In the genomic region with DNA sequence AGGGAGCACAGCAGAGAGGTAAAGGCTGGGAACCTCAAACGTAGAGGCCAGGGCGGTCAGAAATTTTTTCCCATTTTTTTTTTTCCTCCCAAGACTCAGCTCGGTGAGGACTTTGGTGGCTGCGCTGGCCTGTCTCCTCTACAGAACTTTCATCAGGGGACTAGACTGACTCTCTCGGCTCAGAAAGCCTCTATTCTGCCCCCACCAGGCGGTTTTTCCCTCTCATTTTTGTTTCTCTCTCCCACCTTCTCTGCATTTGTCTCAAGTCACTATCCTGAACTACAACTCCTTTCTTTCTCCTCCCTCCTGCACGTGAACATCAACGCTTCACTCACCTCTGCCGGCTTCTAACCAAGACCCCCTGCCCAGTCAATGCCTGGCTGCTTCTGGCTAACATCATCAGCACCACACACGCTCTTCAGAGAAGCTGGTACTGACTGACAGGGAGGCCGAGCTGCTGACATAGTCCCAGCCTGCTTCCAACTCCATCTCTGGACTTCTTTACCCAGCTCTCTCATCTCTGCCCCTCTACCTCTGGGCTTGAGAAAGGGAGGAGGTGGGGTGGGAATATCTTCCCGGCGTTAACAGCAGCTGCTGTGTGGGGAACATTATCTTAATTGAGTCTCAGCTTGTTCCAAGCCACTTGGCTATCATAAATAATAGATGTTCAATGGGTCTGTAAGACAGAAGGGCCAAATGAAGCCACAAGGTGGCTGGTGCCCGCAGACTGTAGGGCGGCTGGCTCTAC, we compare ENCODE assay signal across 7 mouse cellular contexts.
A peak's percentile ranks its signal among the peaks of the same experiment; 100 is the strongest.
DNase-seq lines count a peak whose midpoint lies in the region; ATAC-seq and TF ChIP-seq lines count a peak whose summit lies in the region.

No protein-coding gene starts in this region.

- DNase-seq in lung, postnatal 0 days (ENCODE audit: low spot score): no peak
- DNase-seq in lung, postnatal 4 days: no peak
- DNase-seq in embryonic facial prominence, embryonic 14.5 days (ENCODE audit: low spot score): no peak
- no peak for DNase-seq in spleen, postnatal 4 days (ENCODE audit: low spot score in 2 of 2)
- no peak for DNase-seq in gastrocnemius, postnatal 4 days (ENCODE audit: low spot score in 2 of 2)

- H3K4me3 ChIP-seq in lung, postnatal 0 days (ENCODE audit: low read depth, low read length): no peak overlapping the region
- peak overlapping the region; percentile 42 for H3K4me3 ChIP-seq in embryonic facial prominence, embryonic 14.5 days (ENCODE audit: low read depth, low read length)
- H3K4me3 ChIP-seq in hindbrain, embryonic 15.5 days: peak overlapping the region; percentile 35
- peak overlapping the region; percentile 34 for H3K4me3 ChIP-seq in midbrain, embryonic 16.5 days (ENCODE audit: low read depth, low read length)

- H3K9ac ChIP-seq in lung, postnatal 0 days (replicated peaks; ENCODE audit: low read depth): no peak overlapping the region
- peak overlapping the region; percentile 52 for H3K9ac ChIP-seq in embryonic facial prominence, embryonic 14.5 days (ENCODE audit: low read depth, low read length)
- peak overlapping the region; percentile 38; the same call in 1 of the 2 replicates for H3K9ac ChIP-seq in hindbrain, embryonic 15.5 days
- peak overlapping the region; percentile 21 for H3K9ac ChIP-seq in midbrain, embryonic 16.5 days (ENCODE audit: low read depth, low read length)

- no peak for ATAC-seq in lung, postnatal 0 days
- 0 out of 2 replicates have a peak, but pooled peaks have one; percentile 6 for ATAC-seq in embryonic facial prominence, embryonic 14.5 days (ENCODE audit: low read depth)
- ATAC-seq in hindbrain, embryonic 15.5 days (ENCODE audit: low FRiP score, low read depth): 0 out of 2 replicates have a peak, but pooled peaks have one; percentile 51
- peak; percentile 56; the same call in 1 of the 2 replicates for ATAC-seq in midbrain, embryonic 16.5 days

- H3K4me1 ChIP-seq in lung, postnatal 0 days (ENCODE audit: insufficient read depth, low read depth, low read length): peaks cover 6% of the 10 kb centered on the region
- peaks cover 7% of the 10 kb centered on the region; the same call in 1 of the 2 replicates for H3K4me1 ChIP-seq in embryonic facial prominence, embryonic 14.5 days (ENCODE audit: control insufficient read depth, insufficient read depth, low read length)
- H3K4me1 ChIP-seq in hindbrain, embryonic 15.5 days (replicated peaks): peaks cover 21% of the 10 kb centered on the region
- H3K4me1 ChIP-seq in midbrain, embryonic 16.5 days (ENCODE audit: control insufficient read depth, insufficient read depth, low read length): peaks cover 6% of the 10 kb centered on the region; the same call in 1 of the 2 replicates

- TF ChIP-seq CTCF in lung, postnatal 0 days (IDR thresholded peaks at IDR 0.05): no peak

- no peaks in the 10 kb centered on the region for H3K36me3 ChIP-seq in lung, postnatal 0 days (ENCODE audit: insufficient read depth, low read length)
- no peaks in the 10 kb centered on the region for H3K36me3 ChIP-seq in embryonic facial prominence, embryonic 14.5 days (ENCODE audit: control insufficient read depth, insufficient read depth, low read length)
- no peaks in the 10 kb centered on the region for H3K36me3 ChIP-seq in hindbrain, embryonic 15.5 days
- no peaks in the 10 kb centered on the region for H3K36me3 ChIP-seq in midbrain, embryonic 16.5 days (ENCODE audit: control insufficient read depth, insufficient read depth, low read length)

- peak overlapping the region; percentile 53 for H3K4me2 ChIP-seq in lung, postnatal 0 days (replicated peaks; ENCODE audit: low read depth, low read length)
- H3K4me2 ChIP-seq in embryonic facial prominence, embryonic 14.5 days (ENCODE audit: low read depth, low read length): peak overlapping the region; percentile 71
- peak overlapping the region; percentile 76 for H3K4me2 ChIP-seq in hindbrain, embryonic 15.5 days
- peak overlapping the region; percentile 58 for H3K4me2 ChIP-seq in midbrain, embryonic 16.5 days (ENCODE audit: low read length)

- H3K9me3 ChIP-seq in lung, postnatal 0 days (ENCODE audit: low read length): no peaks in the 10 kb centered on the region
- H3K9me3 ChIP-seq in embryonic facial prominence, embryonic 14.5 days (ENCODE audit: control insufficient read depth, low read length): no peaks in the 10 kb centered on the region
- H3K9me3 ChIP-seq in hindbrain, embryonic 15.5 days: no peaks in the 10 kb centered on the region
- H3K9me3 ChIP-seq in midbrain, embryonic 16.5 days (replicated peaks; ENCODE audit: control insufficient read depth, low read length, poor library complexity, severe bottlenecking): no peaks in the 10 kb centered on the region

- no peak for TF ChIP-seq EP300 in lung, postnatal 0 days (IDR thresholded peaks at IDR 0.05)

- H3K27me3 ChIP-seq in lung, postnatal 0 days (replicated peaks; ENCODE audit: insufficient read depth, low read length): 0 out of 2 replicates have a peak, but pooled peaks cover 4% of the 10 kb centered on the region
- peaks cover 3% of the 10 kb centered on the region; the same call in 1 of the 2 replicates for H3K27me3 ChIP-seq in embryonic facial prominence, embryonic 14.5 days (replicated peaks; ENCODE audit: control insufficient read depth, insufficient read depth, low read length)
- H3K27me3 ChIP-seq in hindbrain, embryonic 15.5 days: peaks cover 5% of the 10 kb centered on the region
- peaks cover 3% of the 10 kb centered on the region; the same call in 1 of the 2 replicates for H3K27me3 ChIP-seq in midbrain, embryonic 16.5 days (ENCODE audit: control insufficient read depth, insufficient read depth, low read depth, low read length)

- no peak overlapping the region for H3K27ac ChIP-seq in lung, postnatal 0 days (ENCODE audit: low read length)
- no peak overlapping the region for H3K27ac ChIP-seq in embryonic facial prominence, embryonic 14.5 days (replicated peaks; ENCODE audit: low read depth, low read length)
- no peak overlapping the region for H3K27ac ChIP-seq in hindbrain, embryonic 15.5 days (replicated peaks)
- no peak overlapping the region for H3K27ac ChIP-seq in midbrain, embryonic 16.5 days (ENCODE audit: low read length)

- 16% methylated on average over 15 of the region's 15 CpGs for WGBS in lung, postnatal 0 days
- 11% methylated on average over 15 of the region's 15 CpGs for WGBS in embryonic facial prominence, embryonic 14.5 days
- WGBS in hindbrain, embryonic 15.5 days: 9% methylated on average over 15 of the region's 15 CpGs
- WGBS in midbrain, embryonic 16.5 days: 9% methylated on average over 15 of the region's 15 CpGs
